Mouse (Mus musculus) cerebellum, postnatal 36 days (tissue): ENCODE results near the gene Pld1.

ENCODE experiments used
- DNase-seq, 2 experiments: peaks; one replicate each; pipeline ENCODE4 v3.0.0; 2021 to 2022; ENCODE audit warnings: mixed read lengths in 2 of 2

Gene Pld1

GRCm38 (mm10) chr3:27994175-27994990 lies 55.9 kb downstream of the Pld1 start:
- no peak for DNase-seq

DNA sequence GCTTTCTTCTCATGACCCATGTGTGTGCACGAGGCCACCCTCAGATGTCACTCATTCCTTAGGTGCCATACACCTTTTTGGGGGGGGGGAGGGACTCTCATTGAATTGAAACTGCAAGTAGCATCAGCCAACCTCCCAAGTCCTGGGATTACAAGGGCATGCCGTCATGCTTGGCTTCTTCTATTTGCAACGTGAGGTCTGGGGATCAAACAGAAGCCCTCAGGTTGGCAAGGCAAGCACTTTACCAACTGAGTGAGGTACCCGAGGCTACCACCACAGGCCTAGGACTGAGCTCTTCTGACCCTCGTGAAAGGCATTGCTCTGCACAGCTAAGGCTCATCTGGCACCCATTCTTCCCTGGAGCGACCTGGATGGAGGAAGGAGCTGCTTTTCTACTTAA lies 65.8 kb downstream of the Pld1 start:
- no peak for DNase-seq

GRCm38 (mm10) chr3:28007684-28008083 lies 69.2 kb downstream of the Pld1 start:
- DNase-seq, result no peak

DNA sequence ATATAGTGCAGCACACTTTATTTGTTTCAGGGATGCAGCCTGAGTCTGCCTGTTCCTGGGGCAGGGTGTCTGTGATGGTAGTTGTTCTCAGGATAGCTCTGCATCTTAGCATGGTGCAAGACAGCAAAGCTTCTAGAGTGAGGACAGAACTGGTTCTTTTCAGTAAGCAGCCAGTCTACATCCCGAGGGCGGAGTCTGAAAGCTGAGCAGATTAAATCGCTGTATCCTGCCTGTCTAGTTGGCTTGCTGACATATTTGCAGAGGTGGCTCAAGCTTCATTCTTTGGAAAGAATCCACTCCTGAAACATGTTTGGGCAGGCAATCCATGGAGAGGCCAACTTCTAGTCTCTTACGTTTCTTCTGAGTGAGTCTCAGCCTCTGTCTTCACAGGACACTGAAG lies 69.9 kb downstream of the Pld1 start:
- DNase-seq, result no peak

DNA sequence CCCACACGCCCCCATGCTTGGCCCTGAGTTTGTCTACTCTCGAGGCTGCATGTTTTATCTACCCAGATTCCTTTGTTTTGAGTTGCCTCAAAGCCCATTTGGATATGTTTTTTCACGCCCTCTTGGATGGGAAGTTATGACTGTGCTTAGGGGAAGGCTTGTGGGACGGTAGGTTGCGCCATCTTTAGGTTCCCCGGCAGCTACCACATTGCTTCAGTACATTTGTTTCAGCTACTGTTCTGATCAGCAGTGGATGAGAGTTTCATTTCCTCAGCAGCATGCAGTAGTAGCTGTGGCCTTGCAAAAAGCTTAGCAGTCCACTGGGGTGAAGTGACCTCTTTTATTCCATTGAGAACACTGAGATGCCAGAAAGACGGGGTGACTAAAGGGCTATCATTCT lies 73.7 kb downstream of the Pld1 start:
- DNase-seq, result no peak

- no peak for DNase-seq
Measured at GRCm38 (mm10) chr3:28013441-28013840, 74.9 kb downstream of the Pld1 start.

- DNase-seq, result no peak
Measured at GRCm38 (mm10) chr3:28017002-28017401, 78.5 kb downstream of the Pld1 start.

DNA sequence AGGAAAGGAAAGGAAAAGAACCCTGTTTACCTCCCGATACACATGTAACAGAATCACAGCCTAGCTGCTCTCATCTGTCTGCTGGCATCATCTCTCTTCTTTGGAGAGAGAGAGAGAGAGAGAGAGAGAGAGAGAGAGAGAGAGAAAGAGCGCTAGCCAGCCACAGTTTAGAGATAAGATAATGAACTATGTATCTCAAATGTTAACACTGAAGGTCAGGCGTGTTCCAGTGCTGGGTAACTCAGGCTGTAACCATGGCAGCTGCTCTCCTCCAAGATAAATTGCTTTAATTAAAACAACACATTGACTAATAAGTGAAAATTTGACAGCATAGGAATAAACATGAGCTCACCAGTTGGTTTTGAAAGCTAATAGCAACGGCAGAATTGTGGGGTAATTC lies 81.2 kb downstream of the Pld1 start:
- no peak for DNase-seq

GRCm38 (mm10) chr3:28020404-28020803 lies 81.9 kb downstream of the Pld1 start:
- no peak for DNase-seq

DNA sequence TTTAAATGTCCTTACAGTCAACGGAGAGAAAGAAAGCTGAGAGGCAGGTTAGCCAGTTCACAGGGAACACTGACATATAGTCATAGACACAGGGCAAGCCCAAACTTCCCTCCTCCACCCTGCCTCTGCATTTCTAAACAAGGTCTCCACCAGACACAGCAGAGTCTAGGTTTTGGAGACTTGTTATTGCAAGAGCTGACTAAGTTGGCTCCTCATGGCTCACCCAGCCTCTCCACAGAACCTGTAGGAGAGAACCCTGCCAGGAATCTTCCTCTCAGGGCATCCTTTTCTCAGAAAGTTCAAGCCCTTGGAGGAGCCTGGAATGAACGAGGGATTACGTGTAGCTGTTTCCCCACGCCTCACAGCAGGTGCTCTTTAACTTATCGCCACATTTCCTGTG lies 83.7 kb downstream of the Pld1 start:
- no peak for DNase-seq

DNA sequence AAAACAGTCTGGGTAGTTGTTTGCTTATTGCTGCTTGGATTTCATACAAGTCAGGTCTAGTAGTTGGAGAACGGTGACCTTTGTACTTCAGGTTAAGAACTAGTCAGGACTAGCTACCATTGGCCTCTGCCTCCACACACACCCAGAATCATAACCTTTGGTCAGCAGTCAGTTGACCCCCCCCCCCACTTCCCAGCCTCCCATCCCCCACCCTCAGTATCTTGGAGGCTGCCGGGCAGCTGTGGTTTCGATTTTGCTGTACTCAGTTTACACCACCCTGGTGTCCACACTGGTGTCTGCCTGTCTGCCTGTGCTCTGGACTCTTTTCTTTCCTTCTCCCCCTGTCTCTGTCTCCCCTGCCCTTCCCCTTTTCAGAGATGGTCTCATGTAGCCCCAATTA lies 88.4 kb downstream of the Pld1 start:
- DNase-seq, result no peak

DNA sequence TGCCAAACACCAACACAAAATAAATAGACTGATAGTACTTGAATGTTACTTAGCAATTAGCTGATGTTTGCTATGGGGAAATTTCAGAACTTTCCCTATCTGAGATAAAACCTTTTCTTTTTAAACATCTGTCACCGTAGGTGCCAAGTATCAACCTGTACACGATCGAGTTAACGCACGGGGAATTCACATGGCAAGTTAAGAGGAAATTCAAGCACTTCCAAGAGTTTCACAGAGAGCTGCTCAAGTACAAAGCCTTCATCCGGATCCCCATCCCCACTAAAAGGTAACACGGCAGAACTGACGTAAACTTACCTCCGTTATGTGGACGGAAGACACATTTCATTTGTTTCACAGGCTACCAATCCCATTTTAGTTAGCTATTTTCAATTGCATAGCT lies 90.0 kb downstream of the Pld1 start:
- DNase-seq, result no peak

GRCm38 (mm10) chr3:28030860-28031259 lies 92.4 kb downstream of the Pld1 start:
- no peak for DNase-seq

DNA sequence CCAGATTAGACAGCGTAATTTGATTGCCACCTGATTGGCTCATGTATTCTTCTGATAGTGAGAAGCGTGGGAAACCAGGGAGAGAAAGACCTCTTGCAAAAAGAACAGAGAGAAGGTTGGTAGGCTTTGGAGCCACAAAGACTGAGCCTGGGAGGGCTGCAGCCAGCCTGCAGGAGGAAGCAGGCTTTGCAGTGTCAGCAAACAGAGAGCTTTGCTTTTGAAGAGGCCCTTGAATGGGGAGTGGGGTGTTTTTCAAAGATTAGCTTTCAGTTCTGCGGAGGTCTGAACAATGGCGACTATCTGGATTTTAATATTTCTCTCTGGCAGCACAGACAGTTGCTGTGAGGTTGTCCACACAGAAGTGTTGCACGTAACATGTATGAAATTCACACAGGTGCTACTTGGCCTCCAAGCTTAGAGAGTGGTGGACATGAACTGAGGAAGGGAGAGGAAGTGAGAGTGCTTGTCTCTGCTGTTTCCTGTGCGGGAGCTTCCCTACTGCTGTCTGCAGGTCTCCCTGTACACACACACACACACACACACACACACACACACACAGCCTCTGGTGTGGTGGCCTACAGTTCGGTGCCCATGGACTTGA lies 93.2 kb downstream of the Pld1 start:
- DNase-seq, result no peak

DNA sequence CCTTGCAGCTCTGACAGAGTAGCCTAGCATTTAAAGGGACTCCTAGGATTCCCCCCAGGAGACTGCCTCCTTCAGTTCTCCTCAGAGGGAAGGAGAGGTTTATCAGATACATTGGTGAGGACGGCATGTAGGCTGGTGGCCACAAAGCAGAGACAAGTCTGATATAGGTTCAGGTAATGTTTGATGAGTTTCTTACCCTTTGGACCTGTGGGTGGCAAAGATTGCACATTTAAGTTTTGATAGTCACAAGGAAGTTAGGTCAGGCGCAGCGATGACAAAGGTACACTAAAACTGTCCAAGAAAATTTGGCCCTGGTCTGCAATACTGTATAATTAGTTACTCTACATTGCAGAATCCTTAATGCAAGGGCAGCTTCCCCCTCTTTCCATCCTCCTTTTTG lies 95.4 kb downstream of the Pld1 start:
- no peak for DNase-seq

DNA sequence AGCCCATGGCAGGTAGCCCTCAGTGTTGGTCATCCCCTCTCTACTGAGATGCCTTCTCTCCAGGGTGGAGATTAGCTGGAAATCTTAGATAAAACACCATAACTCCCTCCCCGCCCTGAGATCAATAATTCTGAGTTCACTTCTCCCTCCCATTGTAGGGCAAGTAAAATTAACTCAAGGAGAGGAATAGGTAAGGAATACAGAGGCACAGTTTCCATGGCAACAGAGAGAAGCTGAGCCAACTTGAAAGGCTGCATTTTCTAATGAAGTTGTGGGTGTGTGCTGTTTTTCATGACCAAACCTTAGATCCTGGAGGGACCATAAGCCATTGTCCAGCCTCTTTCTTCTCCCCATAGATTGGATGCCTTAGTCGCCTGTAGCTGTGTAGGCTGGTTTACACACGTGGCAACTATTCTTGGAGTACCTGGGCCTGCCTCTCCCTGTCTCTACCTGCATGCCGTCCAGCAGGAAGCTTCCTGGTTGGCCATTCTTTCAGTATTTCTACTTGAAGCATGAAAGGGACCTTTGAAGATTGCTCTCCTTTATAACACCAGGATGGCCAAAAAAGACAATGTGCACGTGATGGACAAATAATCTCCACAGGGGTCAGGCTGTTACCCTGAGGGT lies 96.3 kb downstream of the Pld1 start:
- DNase-seq, result no peak

GRCm38 (mm10) chr3:28037320-28037932 lies 98.9 kb downstream of the Pld1 start:
- DNase-seq, result no peak

GRCm38 (mm10) chr3:28038106-28038505 lies 99.6 kb downstream of the Pld1 start:
- no peak for DNase-seq

GRCm38 (mm10) chr3:28039760-28040159 lies 101.3 kb downstream of the Pld1 start:
- no peak for DNase-seq

DNA sequence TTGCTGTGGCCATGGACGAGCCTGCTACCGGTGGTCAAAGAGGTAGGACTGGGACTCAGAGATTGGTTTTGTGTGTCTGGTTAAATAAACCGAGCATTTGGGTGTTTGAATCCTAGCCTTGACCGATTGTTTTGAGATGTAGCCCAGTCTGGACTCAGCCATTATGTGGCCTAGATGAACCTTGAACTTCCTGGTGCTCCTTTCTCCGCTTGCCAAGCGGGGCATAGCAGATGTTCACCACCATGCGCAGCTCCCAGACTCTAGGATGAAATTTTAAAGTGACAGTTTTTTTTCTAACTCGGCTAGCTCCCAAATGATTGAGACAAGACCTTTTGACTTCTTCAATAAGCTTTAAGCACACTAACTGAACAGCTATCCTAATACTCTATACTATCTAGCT lies 102.7 kb downstream of the Pld1 start:
- no peak for DNase-seq

DNA sequence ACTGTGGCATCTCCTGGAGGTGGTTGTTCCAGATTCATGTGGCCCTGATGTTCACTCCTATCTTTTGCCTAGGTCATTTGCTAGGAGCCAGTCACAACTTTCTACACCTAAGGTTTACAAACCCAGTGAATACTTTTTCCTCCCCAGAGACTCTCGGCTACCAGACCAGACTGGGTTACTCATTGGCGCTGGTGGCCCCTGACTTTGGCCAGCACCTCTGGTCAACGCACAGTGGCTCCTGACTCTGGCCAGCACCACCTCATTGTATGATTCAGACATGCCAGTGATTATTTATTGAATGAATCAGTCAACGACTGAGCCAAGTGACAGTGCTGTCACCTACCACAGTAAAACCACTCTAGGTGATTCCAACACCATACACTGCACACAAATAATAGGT lies 103.9 kb downstream of the Pld1 start:
- no peak for DNase-seq

- DNase-seq, result no peak
Measured at GRCm38 (mm10) chr3:28047599-28047998, 109.1 kb downstream of the Pld1 start.

- no peak for DNase-seq
Measured at GRCm38 (mm10) chr3:28049526-28049925, 111.0 kb downstream of the Pld1 start.

- no peak for DNase-seq
Measured at GRCm38 (mm10) chr3:28053076-28053475, 114.6 kb downstream of the Pld1 start.
